Mouse (Mus musculus) hindbrain, embryonic 11.5 days (tissue): ENCODE measurements around the gene Preb. TPM values are rescaled to one million over a fixed set of nuclear protein-coding genes. Genes with fewer than 3 reads are reported as not detected.

ENCODE experiments used
- ATAC-seq: fragments of 200-750 bp; cut with Nextera tagmentation; 2 replicates; pipeline ENCODE4 v1.8.0; 2017; ENCODE audit warnings: mild to moderate bottlenecking, moderate TSS enrichment, moderate library complexity; ENCODE audit not compliant: low FRiP score
- DNase-seq: peaks from one replicate; pipeline ENCODE4 v3.0.0-alpha.2; 2015; ENCODE audit warnings: low spot score
- H3K27ac ChIP-seq: fragments of 300-500 bp; sonication (generic); 2 replicates; pipeline ENCODE4 v1.5.1; 2014; ENCODE audit warnings: mild to moderate bottlenecking, low read depth, low read length
- H3K27me3 ChIP-seq: fragments of 300-500 bp; sonication (generic); 2 replicates; pipeline ENCODE4 v1.6.1; 2014; ENCODE audit warnings: mild to moderate bottlenecking, low read length, moderate library complexity, mixed read lengths; ENCODE audit not compliant: control insufficient read depth, insufficient read depth
- H3K36me3 ChIP-seq: fragments of 300-500 bp; sonication (generic); 2 replicates; pipeline ENCODE4 v1.6.1; 2014; ENCODE audit warnings: mild to moderate bottlenecking, low read length, moderate library complexity, mixed read lengths; ENCODE audit not compliant: control insufficient read depth, insufficient read depth
- H3K4me1 ChIP-seq: fragments of 300-500 bp; sonication (generic); replicated peaks from 2 replicates; pipeline ENCODE4 v1.6.1; 2014; ENCODE audit warnings: low read length, mixed read lengths; ENCODE audit not compliant: control insufficient read depth, insufficient read depth
- H3K4me2 ChIP-seq: fragments of 300-500 bp; sonication (generic); replicated peaks from 2 replicates; pipeline ENCODE4 v1.6.1; 2014; ENCODE audit warnings: mild to moderate bottlenecking, low read depth, low read length
- H3K4me3 ChIP-seq: fragments of 300-500 bp; sonication (generic); 2 replicates; pipeline ENCODE4 v1.5.1; 2014; ENCODE audit warnings: low read depth, low read length
- H3K9ac ChIP-seq: fragments of 300-500 bp; sonication (generic); 2 replicates; pipeline ENCODE4 v1.6.1; 2014; ENCODE audit warnings: low read depth, low read length
- H3K9me3 ChIP-seq: fragments of 300-500 bp; sonication (generic); 2 replicates; pipeline ENCODE4 v1.6.1; 2016; ENCODE audit warnings: low read length; ENCODE audit not compliant: control insufficient read depth
- WGBS: fragments of 180-500 bp; shearing (Covaris S2); extraction: QIAGEN DNeasy Blood & Tissue Kit; methylation state at CpG from one replicate; pipeline ENCODE4 v1.1.7; 2014; 5-methylcytosine and 5-hydroxymethylcytosine counted together
- polyA plus RNA-seq: library from polyadenylated mRNA; unstranded; fragments of >200 nt; fragmentation: Nextera tagmentation; extraction: Ambion mirVana; gene quantifications from 2 replicates; pipeline ENCODE4 v1.2.1, GENCODE M21; 2014

The Preb gene
- polyA plus RNA-seq, 1 experiment from 2014 or later = 99.1 TPM

- ATAC-seq (no peak), DNase-seq (peak; percentile 23)
- H3K4me2 ChIP-seq = peak overlapping the region; percentile 91
- no peaks in the 10 kb centered on the region for H3K9me3 ChIP-seq
- WGBS = 49% methylated on average over 13 of the region's 13 CpGs
- peaks cover 7% of the 10 kb centered on the region; the same call in 1 of the 2 replicates for H3K4me1 ChIP-seq
- peak overlapping the region; percentile 87; the same call in 1 of the 2 replicates for H3K27ac ChIP-seq
- peak overlapping the region; percentile 67 for H3K4me3 ChIP-seq
- H3K36me3 ChIP-seq = no peaks in the 10 kb centered on the region
- peak overlapping the region; percentile 79 for H3K9ac ChIP-seq
- no peaks in the 10 kb centered on the region for H3K27me3 ChIP-seq
These were observed 51.5 kb downstream of the Preb start for GRCm38 (mm10) chr5:30908426-30909299.

DNA sequence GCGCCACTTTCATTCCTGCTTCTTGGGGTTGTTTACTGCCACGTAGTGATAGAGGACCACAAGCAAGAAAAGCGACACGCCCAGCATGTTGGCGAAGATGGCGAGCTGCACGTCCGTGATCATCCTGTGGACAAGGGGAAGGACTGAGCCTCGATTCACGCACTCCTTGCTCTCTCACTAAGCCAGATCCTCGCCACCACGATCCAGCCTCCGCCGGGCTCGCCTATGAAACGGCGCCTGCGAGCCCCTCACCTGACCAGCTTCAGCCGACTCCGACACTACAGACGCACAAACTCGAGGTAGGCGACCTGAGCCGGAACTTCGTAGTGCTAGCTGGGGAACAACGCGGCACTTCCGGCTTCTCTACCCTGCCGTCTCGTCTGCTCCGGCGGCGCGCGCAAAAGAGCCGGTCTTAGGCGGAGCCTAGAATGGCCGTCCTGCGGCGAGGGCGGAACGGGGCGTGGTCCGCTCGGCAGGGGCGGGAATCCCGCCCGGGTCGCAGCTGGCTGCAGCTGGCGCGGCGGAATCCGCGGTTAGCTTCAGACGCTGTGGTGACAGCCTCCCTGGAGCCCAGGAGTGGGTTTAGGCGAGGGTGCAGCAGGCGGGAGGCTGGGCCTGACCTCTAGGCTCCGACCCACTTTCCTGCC lies 52.6 kb downstream of the Preb start, which contains the start of gene Ost4:
Gene Ost4 (minus strand): TSS at position 376 of the 647 bp plus-strand sequence.
- Histone ChIP-seq H3K4me1 (peaks cover 6% of the 10 kb centered on the region; the same call in 1 of the 2 replicates), H3K36me3 (0 out of 2 replicates have a peak, but pooled peaks cover 4% of the 10 kb centered on the region), H3K9me3 (no peaks in the 10 kb centered on the region), H3K27me3 (no peaks in the 10 kb centered on the region), H3K4me3 (peak within 1 kb of the TSS; percentile 67), H3K27ac (peak within 1 kb of the TSS; percentile 87), H3K4me2 (peak within 1 kb of the TSS; percentile 91), H3K9ac (peak within 1 kb of the TSS; percentile 79)
- WGBS = under 1% methylated on average over 55 of the region's 58 CpGs
- DNase-seq (peak; percentile 96), ATAC-seq (peak; percentile 95)

DNA sequence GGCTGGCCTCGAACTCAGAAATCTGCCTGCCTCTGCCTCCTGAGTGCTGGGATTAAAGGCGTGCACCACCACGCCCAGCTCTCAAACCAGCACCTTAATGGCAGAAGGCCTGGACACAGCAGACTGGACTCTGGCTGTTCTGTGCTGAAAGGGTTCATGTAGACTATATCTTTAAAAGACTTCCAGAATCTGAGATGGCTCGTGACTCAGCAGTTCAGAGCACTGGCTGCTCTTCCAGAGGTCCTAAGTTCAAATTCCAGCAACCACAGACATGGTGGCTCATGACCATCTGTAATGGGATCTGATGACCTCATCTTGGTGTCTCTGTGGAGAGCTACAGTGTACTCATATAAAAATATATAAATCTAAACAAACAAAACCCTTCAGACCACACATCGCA lies 58.3 kb downstream of the Preb start:
- no peaks in the 10 kb centered on the region for H3K4me1 ChIP-seq
- H3K4me3 ChIP-seq = no peak overlapping the region
- H3K36me3 ChIP-seq = 0 out of 2 replicates have a peak, but pooled peaks cover 4% of the 10 kb centered on the region
- ATAC-seq (no peak), DNase-seq (no peak)
- H3K4me2 ChIP-seq = no peak overlapping the region
- no peak overlapping the region for H3K27ac ChIP-seq
- H3K9ac ChIP-seq = no peak overlapping the region
- H3K27me3 ChIP-seq = no peaks in the 10 kb centered on the region
- no peaks in the 10 kb centered on the region for H3K9me3 ChIP-seq
- 97% methylated on average over 5 of the region's 5 CpGs for WGBS

Other genes starting within 250 kb of the Preb start
- 86.1 and 90.1 TPM in 2 replicates for gene Dpysl5, start 248.8 kb downstream of the Preb start, polyA plus RNA-seq
- 34.1 and 38.2 TPM in 2 replicates for gene Mapre3, start 145.7 kb downstream of the Preb start, polyA plus RNA-seq
- 33.3 and 37.1 TPM in 2 replicates for gene Tmem214, start 92.3 kb downstream of the Preb start, polyA plus RNA-seq
- 21.5 and 24.0 TPM in 2 replicates for gene Agbl5, start 71.7 kb downstream of the Preb start, polyA plus RNA-seq
- 335 and 338 TPM in 2 replicates for gene Ost4, start 52.6 kb downstream of the Preb start, polyA plus RNA-seq
- 46.0 and 48.5 TPM in 2 replicates for gene Emilin1, start 47.0 kb downstream of the Preb start, polyA plus RNA-seq
- 4.2 and 7.8 TPM in 2 replicates for gene Khk, start 38.9 kb downstream of the Preb start, polyA plus RNA-seq
- 6.9 and 7.6 TPM in 2 replicates for gene Cgref1, start 14.8 kb downstream of the Preb start, polyA plus RNA-seq
- gene Tcf23, start 8.3 kb upstream of the Preb start, polyA plus RNA-seq = not detected in 2 replicates
- 111 and 117 TPM in 2 replicates for gene Atraid, start 88.0 kb upstream of the Preb start, polyA plus RNA-seq
- gene Slc5a6, start 88.6 kb upstream of the Preb start, polyA plus RNA-seq = 6.3 and 7.6 TPM in 2 replicates
- 19.7 and 19.8 TPM in 2 replicates for gene Cad, start 94.4 kb upstream of the Preb start, polyA plus RNA-seq
- gene Dnajc5g, start 145.9 kb upstream of the Preb start, polyA plus RNA-seq = not detected in 2 replicates
- gene Slc30a3, start 147.9 kb upstream of the Preb start, polyA plus RNA-seq = 8.4 and 9.2 TPM in 2 replicates
- gene Trim54, start 156.4 kb upstream of the Preb start, polyA plus RNA-seq = 0.10 TPM in 1 of 2 replicates, not detected in the other
- not detected in 2 replicates for gene Ucn, start 178.5 kb upstream of the Preb start, polyA plus RNA-seq
- 49.9 and 57.1 TPM in 2 replicates for gene Mpv17, start 193.9 kb upstream of the Preb start, polyA plus RNA-seq
- gene Gm29609, start 219.6 kb upstream of the Preb start, polyA plus RNA-seq = 0.46 and 1.4 TPM in 2 replicates
- 66.4 and 72.6 TPM in 2 replicates for gene Gtf3c2, start 219.8 kb upstream of the Preb start, polyA plus RNA-seq
- gene Snx17, start 232.9 kb upstream of the Preb start, polyA plus RNA-seq = 133 and 146 TPM in 2 replicates
- 65.8 and 66.5 TPM in 2 replicates for gene Eif2b4, start 233.1 kb upstream of the Preb start, polyA plus RNA-seq
- gene Zfp513, start 241.9 kb upstream of the Preb start, polyA plus RNA-seq = 4.9 and 5.7 TPM in 2 replicates